Mouse (Mus musculus) mesoderm, embryonic 11.5 days (tissue): ENCODE results near the gene Crtac1.

Experiments
- DNase-seq: peaks from one replicate; pipeline ENCODE4 v3.0.0-alpha.2; 2012; ENCODE audit warnings: low read depth, low spot score

Gene Crtac1

DNA sequence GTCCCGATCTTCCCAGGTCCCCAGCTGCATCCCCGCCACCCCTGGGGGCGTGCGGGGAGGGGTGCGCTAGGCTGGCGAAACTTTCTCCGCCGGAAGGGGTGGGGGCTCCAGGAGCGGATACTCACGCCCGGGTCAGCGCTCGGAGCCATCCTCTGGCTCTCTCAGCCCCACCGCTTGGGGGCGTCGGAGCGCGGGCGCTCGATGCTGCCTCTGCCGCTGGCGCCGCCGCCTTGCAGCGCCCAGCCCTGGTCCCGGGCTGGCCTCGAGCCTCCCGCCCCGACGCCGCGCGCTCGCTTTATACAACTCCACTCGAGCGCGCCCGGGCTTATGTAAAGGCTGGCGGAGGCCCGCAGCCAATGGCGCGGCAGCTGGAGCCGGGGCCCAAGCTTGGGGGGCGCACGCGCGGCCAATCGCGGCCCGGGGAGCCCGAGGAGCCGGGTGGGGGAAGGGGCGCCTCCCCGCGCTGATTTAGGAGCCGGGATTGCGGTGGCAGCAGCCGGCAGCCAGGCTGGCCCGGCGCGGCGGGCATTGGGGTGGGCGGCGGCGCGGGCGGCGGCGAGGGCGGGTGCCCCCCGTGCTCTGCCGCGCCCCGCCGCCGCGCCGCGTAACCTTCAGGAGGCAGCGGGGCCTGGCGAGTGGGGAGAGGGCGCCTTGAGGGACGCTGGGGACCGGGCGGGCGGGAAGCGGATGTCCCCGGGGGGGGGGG, at the start of gene Crtac1:
Gene Crtac1 (minus strand): TSS at position 299 of the 706 bp plus-strand sequence.
- peak; percentile 92 for DNase-seq

DNA sequence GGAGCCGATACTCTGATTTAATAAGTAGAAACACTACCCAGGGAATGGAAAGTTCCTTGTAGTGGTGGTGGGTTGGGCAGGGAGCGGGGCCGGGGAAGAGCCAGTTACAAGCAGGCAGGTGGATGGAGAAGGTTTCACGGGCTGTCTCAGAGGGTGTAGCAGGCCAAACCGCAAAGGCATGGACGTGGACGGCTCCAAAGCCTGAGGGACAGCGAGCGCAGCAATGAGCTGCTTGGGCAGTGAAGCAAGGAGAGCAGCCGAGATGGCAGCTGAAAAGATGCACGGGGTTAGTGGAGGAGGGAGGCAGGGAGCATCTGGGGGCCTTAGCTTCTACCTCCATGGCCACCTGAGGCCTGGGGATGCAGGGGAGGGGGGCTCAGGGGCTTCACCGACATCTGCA, 46.7 kb upstream of the Crtac1 start:
- DNase-seq: no peak

DNA sequence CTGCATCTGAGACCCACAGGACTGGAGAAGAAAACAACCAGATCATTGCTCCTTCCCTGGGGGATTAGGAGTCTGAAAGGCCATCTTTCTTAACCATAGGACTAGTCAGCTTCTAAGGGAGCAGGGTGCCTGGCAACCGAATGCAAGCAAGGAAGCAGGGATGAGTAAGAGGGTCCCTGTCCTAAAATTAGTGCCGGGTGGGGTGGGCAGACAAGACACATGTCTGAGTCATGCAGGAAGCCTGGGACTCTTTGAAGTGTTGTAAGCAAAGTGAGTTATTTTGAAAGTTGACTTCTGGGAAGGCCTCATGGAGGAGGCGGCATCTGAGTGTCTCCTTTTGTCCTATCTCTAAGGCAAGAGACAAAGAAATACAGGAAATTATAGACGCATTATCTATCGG, 46.2 kb upstream of the Crtac1 start:
- DNase-seq: no peak

DNA sequence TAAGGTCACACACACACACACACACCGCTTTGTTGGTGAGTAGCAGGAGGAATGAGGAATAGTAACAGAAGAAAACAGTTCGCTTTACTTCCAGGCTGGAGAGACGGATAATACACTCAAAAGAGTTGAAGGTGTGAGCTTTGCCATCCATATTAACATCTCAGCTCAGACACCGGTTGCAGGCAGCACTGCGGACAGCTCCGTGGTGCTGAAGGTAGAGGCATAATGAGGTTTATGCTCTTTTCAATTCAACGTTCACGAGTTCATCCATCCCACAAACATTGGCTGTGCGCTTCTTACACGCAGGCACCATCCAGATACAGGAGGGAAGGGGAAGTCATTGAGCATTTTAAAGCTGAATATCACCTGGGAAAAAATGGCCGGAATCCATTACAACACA, 41.2 kb upstream of the Crtac1 start:
- peak; percentile 64 for DNase-seq

DNA sequence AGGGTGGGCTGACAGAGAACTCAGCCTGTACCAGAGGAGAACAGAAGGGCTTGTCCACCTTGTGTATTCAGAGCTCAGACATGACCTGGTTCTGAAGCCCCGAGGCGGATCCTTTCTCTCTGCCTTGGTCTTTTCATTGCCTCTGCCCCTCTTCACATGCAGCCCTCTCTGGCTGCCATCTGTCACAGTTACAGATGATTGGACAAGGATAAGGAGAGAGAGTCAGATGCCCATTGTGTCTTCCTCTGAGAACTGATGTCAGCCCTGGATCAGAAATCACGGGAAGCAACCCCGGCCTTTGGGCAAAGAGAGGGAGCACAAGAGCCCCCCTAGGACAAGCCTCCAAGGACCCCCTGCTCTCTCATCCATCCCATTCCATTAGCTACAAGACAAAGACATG, 40.0 kb upstream of the Crtac1 start:
- DNase-seq: no peak

DNA sequence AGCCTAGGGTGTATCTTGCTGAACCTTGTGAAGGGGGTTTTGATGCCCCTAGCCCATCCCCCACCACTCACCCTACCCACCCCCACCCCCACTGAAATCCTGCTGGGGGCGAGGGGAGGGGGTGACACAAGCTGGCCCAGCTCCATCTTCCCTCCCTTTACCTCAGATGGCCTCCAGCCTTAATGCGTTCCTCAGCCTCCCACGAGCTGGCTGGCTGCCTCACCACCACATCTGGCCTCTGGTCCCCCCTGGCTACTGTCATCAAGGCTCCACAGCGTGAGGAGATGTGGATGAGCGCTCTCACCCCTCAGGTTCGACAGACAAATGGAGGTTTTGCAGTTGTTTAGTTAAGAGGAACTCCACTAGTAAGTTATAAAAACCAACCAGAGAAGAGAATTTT, 30.3 kb upstream of the Crtac1 start:
- no peak for DNase-seq

DNA sequence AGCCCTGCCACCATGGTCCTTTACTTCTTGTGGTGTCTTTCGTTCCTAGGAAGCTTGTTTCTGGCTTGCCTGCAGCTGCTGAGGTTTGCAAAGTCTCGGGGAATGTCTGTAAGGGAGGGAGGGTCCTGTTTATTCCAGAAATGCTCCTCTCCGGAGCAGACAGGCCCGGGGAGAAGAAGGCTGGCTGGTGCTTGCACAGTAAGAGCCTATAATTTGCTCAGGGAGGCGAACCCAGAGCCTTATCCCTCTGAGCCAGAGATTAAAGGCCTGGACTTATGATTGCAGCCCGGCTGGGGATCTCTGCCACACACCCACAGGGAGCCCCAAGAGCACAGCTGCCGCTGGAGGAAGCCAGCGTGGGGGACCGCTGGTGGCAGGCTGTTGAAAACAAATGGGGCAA, 29.8 kb upstream of the Crtac1 start:
- DNase-seq: no peak

DNA sequence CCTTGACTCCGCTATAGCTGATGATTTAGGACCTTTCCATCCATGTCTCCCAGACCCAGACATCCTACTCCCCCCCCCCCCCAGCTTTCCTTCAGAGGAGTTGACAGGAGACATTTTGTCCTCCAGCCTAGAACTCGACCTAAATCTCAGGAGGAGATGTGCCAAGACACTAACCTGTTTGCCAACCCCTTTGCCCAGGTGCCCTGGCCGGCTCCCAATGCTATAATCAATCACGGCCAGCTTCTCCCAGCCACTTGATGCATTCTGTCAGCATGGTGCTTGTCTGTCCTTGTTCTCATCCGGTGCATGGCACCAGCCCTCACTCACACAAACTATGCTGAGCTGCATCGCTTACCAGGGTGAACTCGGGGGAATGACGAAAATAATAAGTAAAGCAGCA, 27.9 kb upstream of the Crtac1 start:
- DNase-seq: no peak

DNA sequence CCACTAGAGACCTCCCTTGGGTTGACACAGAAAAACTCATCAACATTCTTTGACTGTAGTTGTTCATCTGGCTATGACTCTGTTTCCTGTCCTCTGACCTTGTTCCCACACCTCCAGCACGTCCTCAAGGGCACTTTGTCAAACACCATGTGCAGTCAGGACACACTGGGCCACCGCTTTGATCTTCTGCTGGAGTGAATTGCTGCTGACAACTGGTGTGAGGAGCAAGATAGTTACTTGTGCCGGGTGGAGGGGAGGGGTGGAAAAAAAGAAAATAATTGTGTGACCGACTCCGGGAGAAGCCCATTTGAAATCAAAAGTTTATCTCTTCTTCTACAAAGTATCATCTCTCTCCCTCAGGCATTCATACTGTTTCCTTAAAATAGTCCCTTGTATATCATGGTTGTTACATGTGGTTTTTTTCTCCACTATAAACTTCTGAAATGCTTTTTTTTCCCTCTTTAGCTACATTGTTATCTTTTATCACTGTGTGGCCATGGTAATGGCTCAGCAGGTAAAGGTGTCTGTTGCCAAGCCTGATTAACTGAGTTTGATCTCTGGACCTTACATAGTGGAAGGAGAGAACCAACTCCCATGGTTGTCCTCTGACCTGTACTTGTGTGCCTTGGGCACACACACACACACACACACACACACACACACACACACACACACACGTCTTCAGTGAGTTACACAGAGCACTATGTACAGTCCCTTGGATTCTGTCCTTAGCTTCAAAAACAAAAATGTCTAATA, 23.1 kb upstream of the Crtac1 start:
- no peak for DNase-seq

DNA sequence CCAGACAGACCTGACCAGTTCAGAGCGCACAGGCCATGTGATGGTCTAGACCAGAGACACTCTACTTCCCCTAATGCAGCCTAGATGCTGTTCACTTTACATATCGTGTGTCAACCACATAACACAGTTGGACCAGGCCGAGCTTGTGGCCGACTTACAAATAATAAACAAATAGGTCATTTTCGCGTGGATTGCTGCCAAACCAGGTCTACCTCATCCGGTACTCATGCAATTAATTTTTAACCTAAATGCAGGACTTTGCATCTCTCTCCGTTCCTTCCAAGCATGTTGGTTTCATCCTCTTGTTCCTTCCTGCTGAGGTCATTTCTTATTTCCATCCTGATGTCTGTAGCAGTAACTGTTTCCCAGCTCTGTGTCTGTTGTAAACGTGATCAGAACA, 22.4 kb upstream of the Crtac1 start:
- DNase-seq: no peak

DNA sequence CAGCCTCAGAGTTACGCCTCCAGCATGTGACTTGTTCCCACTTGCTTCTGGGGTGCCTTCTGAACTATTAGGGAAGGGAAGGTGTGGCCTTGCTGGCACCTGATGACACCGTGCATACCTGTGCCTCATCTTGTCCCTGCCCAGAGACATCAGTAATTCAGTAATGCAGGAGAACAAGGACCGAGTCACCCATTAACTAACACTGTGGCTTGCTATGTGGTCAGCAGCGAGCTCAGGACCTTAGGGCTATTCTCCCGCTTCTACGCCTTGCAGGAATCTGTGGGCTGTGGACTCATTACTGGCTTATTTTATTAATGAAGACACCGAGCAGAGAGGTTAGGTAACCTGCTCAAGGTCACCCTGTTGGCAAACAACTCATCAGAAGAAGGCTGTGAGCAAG, 21.0 kb upstream of the Crtac1 start:
- DNase-seq: no peak

DNA sequence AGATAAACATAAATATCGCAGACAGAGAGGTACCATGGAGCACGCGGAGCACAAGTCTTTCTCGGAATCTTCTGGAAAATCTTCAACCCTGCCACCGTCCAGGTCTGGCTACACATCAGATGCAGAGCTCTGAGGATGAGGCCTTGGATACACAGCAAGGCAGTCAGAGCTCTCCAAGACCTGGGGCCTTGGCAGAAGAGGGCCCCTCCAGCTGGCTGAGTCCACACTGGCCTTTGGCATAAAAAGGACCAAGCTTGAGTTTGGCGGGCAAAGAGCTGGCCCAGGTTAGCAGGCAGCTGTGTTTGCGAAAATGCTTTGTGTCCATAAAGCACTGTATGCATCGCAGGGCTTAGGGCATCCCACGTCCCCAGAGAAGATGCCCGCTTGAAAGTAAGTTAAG, 17.0 kb upstream of the Crtac1 start:
- DNase-seq: no peak

DNA sequence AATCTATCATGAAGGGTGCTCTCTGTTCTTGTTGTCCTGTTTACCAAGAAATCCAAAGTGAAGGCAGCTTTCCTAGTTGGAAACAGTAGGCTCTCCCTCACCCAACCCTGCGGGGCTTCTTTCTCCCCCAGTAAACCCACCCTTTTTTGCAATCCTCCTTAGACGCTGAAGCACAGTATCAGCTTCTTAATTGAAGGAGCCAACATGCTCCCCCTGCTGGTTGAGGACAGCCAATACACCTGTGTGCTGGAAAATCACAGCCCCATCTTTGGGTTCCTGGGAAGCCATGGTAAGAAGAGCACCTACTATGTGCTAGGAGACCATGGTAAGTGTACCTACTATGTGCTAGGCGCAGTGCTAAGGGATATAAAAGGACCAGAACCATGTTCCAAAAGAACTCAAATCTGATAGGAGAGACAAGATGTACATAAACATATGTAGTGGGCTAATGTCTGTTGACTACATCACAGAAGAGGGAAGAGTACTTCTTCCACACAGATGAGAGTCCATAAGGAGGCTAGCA, 12.4 kb upstream of the Crtac1 start:
- DNase-seq: peak; percentile 72

DNA sequence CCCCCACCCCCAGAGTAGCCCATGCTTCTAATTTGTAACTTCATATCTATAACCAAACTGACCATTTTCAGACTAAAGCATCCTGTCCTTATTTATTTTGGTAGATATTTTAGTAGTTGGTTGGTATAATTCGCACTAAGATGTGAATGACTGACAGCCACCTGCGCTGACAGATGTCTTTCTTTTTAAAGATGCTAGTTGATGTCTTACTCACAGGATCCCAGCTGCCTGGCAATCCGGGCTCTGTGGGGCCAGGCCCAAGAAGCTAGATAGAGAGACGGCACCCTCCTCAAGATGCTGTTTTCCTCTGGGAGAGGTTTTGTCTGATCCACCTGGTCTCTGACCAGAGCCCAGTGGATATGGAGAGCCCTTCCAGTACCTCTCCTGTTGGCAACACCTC, 11.7 kb upstream of the Crtac1 start:
- DNase-seq: no peak

DNA sequence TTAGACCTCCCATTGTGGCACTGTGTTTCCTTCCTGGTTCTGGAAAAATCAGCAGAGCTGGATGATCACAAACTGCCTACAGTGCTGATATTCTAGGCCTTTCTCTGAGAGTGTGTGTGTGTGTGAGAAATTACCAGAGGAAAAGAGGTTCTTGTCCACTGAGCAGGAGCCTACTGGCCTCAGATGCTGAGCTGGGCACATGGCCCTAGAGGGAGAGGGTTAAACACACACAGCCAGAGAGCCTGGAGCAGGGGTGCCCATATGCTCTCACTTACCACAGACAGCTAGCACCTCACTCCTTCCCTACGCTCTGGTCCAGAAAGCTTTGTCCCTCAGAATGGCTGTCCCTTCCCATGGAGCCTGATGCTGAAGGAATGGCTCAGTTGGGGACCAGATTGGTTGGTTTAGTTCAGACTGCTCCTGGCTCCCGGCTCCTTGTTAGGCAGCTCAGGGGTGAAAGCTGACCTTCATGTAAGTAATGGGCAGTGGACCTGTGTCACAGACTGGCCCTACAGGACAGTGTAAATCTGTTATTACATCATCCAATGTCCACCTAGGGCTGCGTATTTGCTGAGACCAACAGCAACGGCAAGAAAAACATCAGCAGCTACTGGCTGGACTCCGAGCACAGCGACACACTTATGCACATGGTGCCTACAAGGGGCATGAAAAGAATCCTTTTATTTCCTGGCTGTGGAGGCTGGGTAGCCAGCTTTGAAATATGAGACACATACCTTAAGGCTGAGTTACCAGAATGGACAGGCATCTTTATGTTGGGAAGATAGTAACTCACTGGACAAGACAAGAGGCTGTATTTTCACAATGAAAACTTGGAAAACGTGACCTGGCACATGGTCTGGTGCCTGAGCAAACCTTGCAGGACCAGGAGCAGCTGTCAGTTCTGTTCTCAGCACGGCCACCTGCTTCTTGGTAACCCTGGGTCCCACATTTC, 10.9 kb upstream of the Crtac1 start:
- peak; percentile 50 for DNase-seq

DNA sequence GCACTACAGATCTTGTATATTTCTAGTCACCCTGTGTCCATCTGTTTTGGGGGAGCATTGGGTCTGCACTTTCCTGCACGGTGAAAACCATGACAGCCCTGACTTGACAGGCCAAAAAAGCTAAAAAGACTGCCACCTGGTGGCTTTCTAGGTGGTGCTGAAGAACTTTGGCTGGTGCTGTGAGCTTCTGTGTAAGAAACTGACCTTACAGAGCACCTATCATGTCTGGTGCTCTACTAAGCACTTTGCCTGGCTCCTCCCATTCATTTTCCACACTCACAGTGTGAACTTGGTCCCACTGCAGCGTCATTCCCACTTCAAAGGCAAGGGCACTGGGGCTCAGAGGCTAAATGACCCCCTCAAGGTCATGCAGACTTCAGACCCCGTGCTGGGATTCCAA, 8.5 kb upstream of the Crtac1 start:
- no peak for DNase-seq

DNA sequence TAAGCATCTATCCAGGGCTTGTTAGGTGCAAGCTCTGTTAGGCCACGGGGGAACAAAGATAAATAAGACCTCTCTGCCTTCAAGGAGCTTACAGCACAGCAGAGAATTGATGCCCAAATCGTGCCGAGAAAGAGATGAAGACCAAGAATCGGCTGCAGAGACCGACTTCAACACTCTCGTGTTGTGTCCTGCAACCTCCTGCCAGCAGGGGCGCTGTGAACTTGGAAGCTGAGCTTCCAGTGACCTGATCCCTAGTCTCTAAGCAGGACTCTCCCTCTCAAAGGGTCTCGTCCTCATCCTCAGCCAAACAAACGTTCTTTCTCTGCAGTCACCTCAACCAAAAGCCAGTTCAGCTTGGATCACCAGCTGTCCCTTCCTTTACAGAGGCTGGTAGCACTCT, 7.8 kb upstream of the Crtac1 start:
- DNase-seq: no peak

DNA sequence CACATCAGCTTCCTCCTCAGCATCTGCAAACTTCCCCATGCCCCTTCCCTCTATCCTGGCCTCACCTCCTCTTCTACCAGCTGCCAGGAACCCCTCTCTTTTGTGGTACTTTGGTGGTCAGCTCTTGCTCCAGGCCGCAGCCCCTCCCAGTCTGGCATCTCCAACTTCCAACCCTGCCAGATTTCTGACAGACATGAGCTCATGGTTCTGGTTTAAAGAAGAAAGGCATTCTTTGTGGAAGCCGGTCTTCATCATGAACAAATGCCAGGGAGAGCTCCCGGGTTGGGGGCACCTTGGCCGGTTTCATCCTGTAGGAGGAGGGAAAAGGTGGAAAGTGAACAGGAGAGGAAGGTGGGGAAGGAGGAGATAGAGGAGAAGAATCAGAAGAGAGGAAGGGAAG, 4.0 kb upstream of the Crtac1 start:
- DNase-seq: no peak

DNA sequence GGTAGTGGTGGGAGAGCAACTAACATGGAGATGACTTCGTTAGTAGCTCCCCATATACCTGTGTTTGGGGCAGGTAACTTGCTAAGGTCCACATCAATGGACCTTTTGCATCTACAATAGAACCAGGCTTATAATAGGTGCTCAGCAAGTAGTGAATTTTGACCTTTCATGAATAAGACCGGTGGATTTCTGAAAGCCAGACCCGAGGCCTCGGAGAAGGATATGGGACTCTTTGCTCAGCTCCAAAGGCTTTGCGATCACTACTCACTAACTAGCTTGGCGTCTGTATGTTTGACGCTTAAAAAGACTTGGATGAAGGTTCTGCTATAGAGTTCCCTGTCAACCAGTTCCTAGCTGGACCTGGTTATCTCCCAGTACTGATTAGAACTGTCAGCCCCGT, 1.2 kb upstream of the Crtac1 start:
- no peak for DNase-seq

DNA sequence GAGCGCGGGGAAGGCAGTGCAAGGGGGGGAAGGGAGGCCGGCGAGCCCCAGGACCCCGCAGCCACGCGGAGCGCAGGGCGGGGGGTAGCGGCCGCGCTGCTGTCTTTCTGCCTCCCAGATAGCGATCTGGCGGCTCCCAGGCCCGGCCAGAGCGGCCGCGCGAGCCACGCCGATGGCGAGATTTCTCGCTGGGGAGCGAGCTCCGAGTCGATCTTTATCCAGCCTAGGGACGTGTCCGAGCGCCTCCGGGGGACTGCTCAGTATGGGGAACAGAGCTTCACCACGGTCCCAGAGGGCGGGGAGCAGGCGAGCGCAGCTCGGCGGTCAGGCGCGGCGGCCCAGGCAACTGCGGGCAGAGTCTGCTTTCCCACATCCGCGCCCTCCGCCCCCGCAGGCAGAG, 608 bp upstream of the Crtac1 start:
- peak; percentile 55 for DNase-seq

DNA sequence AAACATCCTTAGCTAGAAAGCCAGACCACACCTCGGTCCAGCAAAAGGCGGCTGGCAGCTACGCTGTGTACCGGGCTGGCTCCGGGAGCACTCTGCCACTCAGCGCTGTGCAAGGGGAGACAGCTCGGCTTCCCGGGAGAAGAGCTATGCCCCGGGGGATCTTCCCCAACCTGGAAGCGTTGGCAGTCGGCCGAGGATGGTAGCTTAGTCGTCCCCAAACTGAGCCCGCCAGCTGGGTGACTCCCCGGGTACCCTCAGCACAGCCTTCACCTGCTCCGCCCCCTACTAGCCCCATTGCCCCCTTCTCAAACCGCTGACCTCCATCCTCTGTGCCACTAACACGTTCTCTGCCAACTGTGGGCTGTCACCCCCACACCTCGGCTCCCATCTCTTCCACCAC, 602 bp downstream of the Crtac1 start:
- no peak for DNase-seq

DNA sequence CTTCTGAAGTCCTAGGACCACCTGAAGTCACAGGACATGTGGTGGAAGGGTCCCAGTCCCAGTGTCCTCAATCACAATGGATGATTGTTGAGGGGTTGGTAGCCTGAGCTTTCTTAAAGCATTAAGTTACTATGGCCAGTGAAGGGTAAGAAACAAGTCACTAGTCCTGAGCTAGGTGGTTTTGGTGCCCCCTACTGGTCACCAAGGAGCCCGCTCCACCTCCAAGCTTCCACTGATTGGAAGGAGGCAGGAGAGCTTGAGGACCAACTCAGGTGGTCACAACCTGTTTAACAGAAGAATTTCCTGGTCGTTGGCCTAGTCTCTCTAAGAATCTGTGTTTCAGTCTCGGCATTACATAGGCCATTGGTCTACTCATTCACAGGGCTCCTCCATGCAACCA, 2.2 kb downstream of the Crtac1 start:
- peak; percentile 82 for DNase-seq
